Mouse (Mus musculus) hindbrain, embryonic 12.5 days (tissue): Measurements from ENCODE around the gene Rsbn1l. TPM values are rescaled to one million over a fixed set of nuclear protein-coding genes. Genes with fewer than 3 reads are reported as not detected.

Experiments
- ATAC-seq: fragments of 200-750 bp; cut with Nextera tagmentation; 2 replicates; pipeline ENCODE4 v1.8.0; 2017; ENCODE audit warnings: moderate TSS enrichment; ENCODE audit not compliant: low FRiP score
- H3K27ac ChIP-seq: fragments of 300-500 bp; sonication (generic); 2 replicates; pipeline ENCODE4 v1.5.1; 2016; ENCODE audit warnings: mild to moderate bottlenecking
- H3K27me3 ChIP-seq: fragments of 300-500 bp; sonication (generic); 2 replicates; pipeline ENCODE4 v1.6.1; 2016; ENCODE audit warnings: mild to moderate bottlenecking
- H3K36me3 ChIP-seq: fragments of 300-500 bp; sonication (generic); 2 replicates; pipeline ENCODE4 v1.6.1; 2016; ENCODE audit warnings: mild to moderate bottlenecking
- H3K4me1 ChIP-seq: fragments of 300-500 bp; sonication (generic); 2 replicates; pipeline ENCODE4 v1.6.1; 2016
- H3K4me2 ChIP-seq: fragments of 300-500 bp; sonication (generic); replicated peaks from 2 replicates; pipeline ENCODE4 v1.6.1; 2016; ENCODE audit warnings: mild to moderate bottlenecking
- H3K4me3 ChIP-seq: fragments of 300-500 bp; sonication (generic); 2 replicates; pipeline ENCODE4 v1.5.1; 2016; ENCODE audit warnings: mild to moderate bottlenecking
- H3K9ac ChIP-seq: fragments of 300-500 bp; sonication (generic); 2 replicates; pipeline ENCODE4 v1.6.1; 2016; ENCODE audit warnings: mild to moderate bottlenecking, moderate library complexity
- H3K9me3 ChIP-seq: fragments of 300-500 bp; sonication (generic); replicated peaks from 2 replicates; pipeline ENCODE4 v1.6.1; 2016; ENCODE audit warnings: mild to moderate bottlenecking
- WGBS: fragments of 180-500 bp; shearing (Covaris S2); methylation state at CpG from one replicate; pipeline ENCODE4 v1.1.7; 2016; 5-methylcytosine and 5-hydroxymethylcytosine counted together
- polyA plus RNA-seq: library from polyadenylated mRNA; unstranded; fragments of >200 nt; fragmentation: Nextera tagmentation; extraction: Ambion mirVana; gene quantifications from 2 replicates; pipeline ENCODE4 v1.2.1, GENCODE M21; 2016

Rsbn1l gene
- 6.0 and 6.7 TPM in 2 replicates for polyA plus RNA-seq

GRCm38 (mm10) chr5:20956298-20956697 is at the start of gene Rsbn1l:
Rsbn1l (minus strand) TSS chr5:20956398.
- Histone ChIP-seq H3K9ac (no peak within 1 kb of the TSS), H3K4me3 (no peak within 1 kb of the TSS), H3K27ac (no peak within 1 kb of the TSS), H3K4me1 (peaks cover 4% of the 10 kb centered on the region; the same call in 1 of the 2 replicates), H3K4me2 (no peak within 1 kb of the TSS), H3K27me3 (no peaks in the 10 kb centered on the region), H3K9me3 (no peaks in the 10 kb centered on the region), H3K36me3 (0 out of 2 replicates have a peak, but pooled peaks cover 7% of the 10 kb centered on the region)
- 99% methylated on average over 3 of the region's 3 CpGs for WGBS
- ATAC-seq: no peak

GRCm38 (mm10) chr5:21002723-21003122 is 46.5 kb upstream of the Rsbn1l start:
- no peaks in the 10 kb centered on the region for H3K9me3 ChIP-seq
- H3K4me1 ChIP-seq: no peaks in the 10 kb centered on the region
- H3K4me2 ChIP-seq: no peak overlapping the region
- no peaks in the 10 kb centered on the region for H3K27me3 ChIP-seq
- ATAC-seq: no peak
- H3K36me3 ChIP-seq: peaks cover 70% of the 10 kb centered on the region
- H3K9ac ChIP-seq: no peak overlapping the region
- WGBS: 96% methylated on average over 6 of the region's 6 CpGs
- no peak overlapping the region for H3K4me3 ChIP-seq
- no peak overlapping the region for H3K27ac ChIP-seq

GRCm38 (mm10) chr5:21001622-21002315 is 45.6 kb upstream of the Rsbn1l start:
- ATAC-seq: no peak
- Histone ChIP-seq H3K9ac (no peak overlapping the region), H3K4me2 (no peak overlapping the region), H3K4me3 (no peak overlapping the region), H3K36me3 (peaks cover 79% of the 10 kb centered on the region), H3K27me3 (no peaks in the 10 kb centered on the region), H3K27ac (no peak overlapping the region), H3K4me1 (no peaks in the 10 kb centered on the region), H3K9me3 (no peaks in the 10 kb centered on the region)
- WGBS: 95% methylated on average over 10 of the region's 10 CpGs

GRCm38 (mm10) chr5:20998427-20998826 is 42.2 kb upstream of the Rsbn1l start:
- Histone ChIP-seq H3K36me3 (peaks cover 88% of the 10 kb centered on the region), H3K9ac (no peak overlapping the region), H3K4me3 (no peak overlapping the region), H3K4me2 (no peak overlapping the region), H3K9me3 (no peaks in the 10 kb centered on the region), H3K27me3 (no peaks in the 10 kb centered on the region), H3K27ac (no peak overlapping the region), H3K4me1 (no peaks in the 10 kb centered on the region)
- WGBS: 93% methylated on average over 6 of the region's 6 CpGs
- ATAC-seq: no peak

- H3K4me2 ChIP-seq: no peak overlapping the region
- H3K9me3 ChIP-seq: no peaks in the 10 kb centered on the region
- no peak overlapping the region for H3K27ac ChIP-seq
- WGBS: 94% methylated on average over 6 of the region's 6 CpGs
- H3K4me3 ChIP-seq: no peak overlapping the region
- ATAC-seq: no peak
- H3K27me3 ChIP-seq: no peaks in the 10 kb centered on the region
- peaks cover 80% of the 10 kb centered on the region for H3K36me3 ChIP-seq
- no peak overlapping the region for H3K9ac ChIP-seq
- no peaks in the 10 kb centered on the region for H3K4me1 ChIP-seq
Measured at GRCm38 (mm10) chr5:20997555-20997954, 41.4 kb upstream of the Rsbn1l start.

- no peak overlapping the region for H3K27ac ChIP-seq
- ATAC-seq: no peak
- peaks cover 72% of the 10 kb centered on the region for H3K36me3 ChIP-seq
- no peaks in the 10 kb centered on the region for H3K9me3 ChIP-seq
- H3K4me2 ChIP-seq: no peak overlapping the region
- H3K4me1 ChIP-seq: no peaks in the 10 kb centered on the region
- no peak overlapping the region for H3K4me3 ChIP-seq
- H3K27me3 ChIP-seq: no peaks in the 10 kb centered on the region
- WGBS: 97% methylated on average over 8 of the region's 8 CpGs
- H3K9ac ChIP-seq: no peak overlapping the region
Measured at GRCm38 (mm10) chr5:20990062-20990809, 34.0 kb upstream of the Rsbn1l start.

- Histone ChIP-seq H3K27ac (no peak overlapping the region), H3K9ac (no peak overlapping the region), H3K4me2 (no peak overlapping the region), H3K9me3 (no peaks in the 10 kb centered on the region), H3K27me3 (no peaks in the 10 kb centered on the region), H3K4me1 (no peaks in the 10 kb centered on the region), H3K4me3 (no peak overlapping the region), H3K36me3 (peaks cover 55% of the 10 kb centered on the region)
- ATAC-seq: no peak
- 95% methylated on average over 8 of the region's 8 CpGs for WGBS
Measured at GRCm38 (mm10) chr5:20986271-20986670, 30.1 kb upstream of the Rsbn1l start.

GRCm38 (mm10) chr5:20983505-20983904 is 27.3 kb upstream of the Rsbn1l start:
- ATAC-seq: no peak
- Histone ChIP-seq H3K9ac (no peak overlapping the region), H3K9me3 (0 out of 2 replicates have a peak, but pooled peaks cover 4% of the 10 kb centered on the region), H3K27ac (no peak overlapping the region), H3K4me1 (no peaks in the 10 kb centered on the region), H3K27me3 (no peaks in the 10 kb centered on the region), H3K4me3 (no peak overlapping the region), H3K4me2 (no peak overlapping the region), H3K36me3 (peaks cover 32% of the 10 kb centered on the region)

GRCm38 (mm10) chr5:20974690-20975089 is 18.5 kb upstream of the Rsbn1l start:
- Histone ChIP-seq H3K4me3 (no peak overlapping the region), H3K36me3 (no peaks in the 10 kb centered on the region), H3K27ac (no peak overlapping the region), H3K9ac (no peak overlapping the region), H3K27me3 (no peaks in the 10 kb centered on the region), H3K9me3 (0 out of 2 replicates have a peak, but pooled peaks cover under 1% of the 10 kb centered on the region), H3K4me1 (no peaks in the 10 kb centered on the region), H3K4me2 (no peak overlapping the region)
- 75% methylated on average over 4 of the region's 4 CpGs for WGBS
- no peak for ATAC-seq

GRCm38 (mm10) chr5:20973999-20974398 is 17.8 kb upstream of the Rsbn1l start:
- Histone ChIP-seq H3K27ac (no peak overlapping the region), H3K9ac (no peak overlapping the region), H3K36me3 (no peaks in the 10 kb centered on the region), H3K27me3 (no peaks in the 10 kb centered on the region), H3K4me2 (no peak overlapping the region), H3K4me1 (no peaks in the 10 kb centered on the region), H3K4me3 (no peak overlapping the region), H3K9me3 (no peaks in the 10 kb centered on the region)
- WGBS: 11% methylated on average over 6 of the region's 7 CpGs
- no peak for ATAC-seq

GRCm38 (mm10) chr5:20973069-20973468 is 16.9 kb upstream of the Rsbn1l start:
- Histone ChIP-seq H3K9me3 (no peaks in the 10 kb centered on the region), H3K27ac (no peak overlapping the region), H3K36me3 (no peaks in the 10 kb centered on the region), H3K4me2 (no peak overlapping the region), H3K4me1 (no peaks in the 10 kb centered on the region), H3K9ac (no peak overlapping the region), H3K27me3 (no peaks in the 10 kb centered on the region), H3K4me3 (no peak overlapping the region)
- 57% methylated on average over 5 of the region's 5 CpGs for WGBS
- ATAC-seq: no peak

- H3K4me1 ChIP-seq: no peaks in the 10 kb centered on the region
- no peak overlapping the region for H3K4me3 ChIP-seq
- H3K4me2 ChIP-seq: no peak overlapping the region
- no peak overlapping the region for H3K9ac ChIP-seq
- H3K36me3 ChIP-seq: no peaks in the 10 kb centered on the region
- no peaks in the 10 kb centered on the region for H3K9me3 ChIP-seq
- no peaks in the 10 kb centered on the region for H3K27me3 ChIP-seq
- ATAC-seq: no peak
- no peak overlapping the region for H3K27ac ChIP-seq
- WGBS: 66% methylated on average over 9 of the region's 9 CpGs
Measured at GRCm38 (mm10) chr5:20968963-20969362, 12.8 kb upstream of the Rsbn1l start.

- H3K9me3 ChIP-seq: no peaks in the 10 kb centered on the region
- no peak overlapping the region for H3K4me2 ChIP-seq
- no peak for ATAC-seq
- H3K4me3 ChIP-seq: no peak overlapping the region
- WGBS: 67% methylated on average over 9 of the region's 9 CpGs
- no peaks in the 10 kb centered on the region for H3K36me3 ChIP-seq
- no peaks in the 10 kb centered on the region for H3K4me1 ChIP-seq
- H3K27ac ChIP-seq: no peak overlapping the region
- no peaks in the 10 kb centered on the region for H3K27me3 ChIP-seq
- no peak overlapping the region for H3K9ac ChIP-seq
Measured at GRCm38 (mm10) chr5:20968493-20968892, 12.3 kb upstream of the Rsbn1l start.
